Mouse (Mus musculus) myocyte (in vitro differentiated cells): Measurements from ENCODE around the gene Sco1.

Source experiments
- CEBPB ChIP-seq: IDR thresholded peaks from 2 replicates; pipeline ENCODE4 v1.6.1; 2011; ENCODE audit warnings: mild to moderate bottlenecking, moderate library complexity; ENCODE audit not compliant: poor library complexity, insufficient read depth, severe bottlenecking
- POLR2A ChIP-seq: IDR thresholded peaks from one replicate; pipeline ENCODE4 v1.6.1; 2011; ENCODE audit warnings: low read depth, mild to moderate bottlenecking, control low read depth, moderate library complexity; ENCODE audit not compliant: insufficient read length

- TF ChIP-seq POLR2A (no peak), CEBPB (no peak)
Observed at GRCm38 (mm10) chr11:67022354-67023115, 29.9 kb upstream of the Sco1 start.
